Mouse (Mus musculus) T-helper 1 cell (primary cell): Measurements from ENCODE around the gene Tusc1.

ENCODE experiments used
- in situ Hi-C: fragments of 300-600 bp; cut with MboI, MseI; formaldehyde crosslinking; loops from one replicate; pipeline ENCODE4 v1.15.1; 2025; ENCODE audit warnings: high pct_unique_total_duplicates

Tusc1 gene

DNA sequence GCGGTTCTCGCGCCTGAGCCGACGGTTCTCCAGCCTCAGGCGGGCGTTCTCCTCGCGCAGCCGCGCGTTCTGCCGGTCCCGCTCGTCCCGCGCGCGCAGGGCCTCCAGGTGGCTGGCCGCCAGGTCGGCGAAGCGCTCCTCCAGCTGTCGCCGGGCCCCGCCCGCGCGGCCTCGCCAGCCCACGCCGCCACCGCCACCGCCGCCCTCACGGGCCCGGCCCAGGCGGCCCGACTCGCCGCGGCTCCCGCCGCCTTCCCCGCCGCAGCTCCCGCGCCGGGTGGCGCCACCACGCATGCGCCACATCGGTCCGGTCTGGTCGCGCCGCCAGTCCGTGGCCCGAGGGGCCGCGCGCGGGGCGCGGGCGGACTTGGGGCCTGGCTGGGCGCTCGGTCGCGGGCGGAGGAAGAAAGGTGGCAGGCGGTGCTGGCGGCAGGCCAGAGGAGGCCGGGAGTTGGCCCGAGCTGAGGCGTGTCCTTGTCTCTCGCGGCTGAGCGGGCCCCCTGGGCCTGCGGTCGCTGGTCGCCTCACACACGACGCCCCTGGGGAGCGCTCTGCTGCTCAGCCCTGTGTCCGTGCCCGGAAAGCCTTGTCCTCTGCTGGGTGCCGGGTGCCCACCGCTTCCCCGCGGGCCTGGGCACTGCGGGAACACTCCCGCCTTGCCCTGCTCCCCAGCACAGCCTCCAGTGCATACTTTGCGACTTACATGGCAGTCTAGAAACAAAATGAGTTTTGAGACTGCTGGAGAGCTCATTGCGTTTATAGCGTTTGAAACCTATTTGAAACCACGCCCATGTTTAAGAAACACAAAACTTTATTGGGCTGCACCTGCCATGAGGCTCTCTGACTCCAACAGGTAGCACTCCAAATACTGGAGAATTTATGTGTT lies at the start of gene Tusc1:
Tusc1 (minus strand) TSS at position 394 of the 886 bp plus-strand sequence.
- in situ Hi-C loops = loop anchor here (10.0 kb wide), 1 partner anchor 1189 kb away; no protein-coding TSS in a partner anchor

DNA sequence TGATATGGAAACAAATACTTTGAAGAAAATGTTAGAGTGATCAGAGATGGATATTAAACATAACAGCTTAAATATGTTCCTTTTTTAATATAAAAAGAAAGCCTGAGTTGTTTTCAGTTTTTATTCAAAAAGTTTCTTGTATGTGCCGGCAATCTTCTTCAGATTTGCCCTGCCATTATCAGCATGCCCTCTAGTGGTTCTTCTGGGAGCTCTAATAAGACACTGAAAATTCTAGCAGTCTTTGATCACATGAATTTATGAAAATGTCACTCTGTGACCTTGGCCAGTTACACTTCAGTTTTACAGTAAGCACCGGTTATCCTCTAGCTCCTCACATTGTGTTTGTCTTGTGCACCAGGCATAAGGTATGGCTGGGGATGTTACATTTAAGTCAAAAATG lies 17.6 kb upstream of the Tusc1 start:
- in situ Hi-C loops = no loop called here

DNA sequence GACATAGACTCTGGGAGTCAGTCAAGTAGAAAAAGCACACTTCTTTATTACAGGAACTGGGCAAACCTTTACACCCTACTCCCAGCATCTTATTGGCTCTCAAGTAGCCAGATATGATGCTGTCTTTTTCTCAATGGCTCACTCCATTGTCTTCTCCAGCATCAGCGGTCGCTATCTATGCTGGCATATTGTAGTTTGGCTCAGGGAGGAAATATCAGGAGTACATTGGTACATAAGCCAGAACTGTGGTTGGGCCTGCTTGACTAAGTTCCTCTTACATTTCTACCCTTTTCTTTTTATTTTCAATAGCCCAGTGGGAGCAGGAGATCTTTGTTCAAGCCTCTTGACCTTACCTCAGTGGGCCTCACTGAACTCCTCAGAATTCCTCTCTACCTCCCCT lies 9.0 kb upstream of the Tusc1 start:
- in situ Hi-C loops = no loop called here

DNA sequence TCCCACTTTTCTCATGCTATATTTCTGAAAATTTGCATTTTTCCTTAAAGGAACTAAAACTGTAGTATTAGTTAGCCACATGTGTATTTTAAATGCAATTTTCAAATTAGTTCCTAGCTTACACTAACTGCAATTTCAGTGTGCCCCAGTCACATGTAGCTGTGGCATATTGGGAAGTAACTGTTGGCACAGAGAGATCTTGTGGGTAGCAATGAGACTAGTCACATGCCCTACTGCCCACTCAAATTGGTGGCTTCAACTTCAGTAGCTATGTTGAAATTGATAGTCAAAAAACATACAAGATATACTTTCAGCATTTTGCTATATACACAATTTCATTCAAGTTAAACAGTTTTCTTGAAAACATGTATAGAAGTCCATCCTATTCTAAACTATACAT lies 6.3 kb upstream of the Tusc1 start:
- in situ Hi-C loops = no loop called here

- in situ Hi-C loops = loop anchor here (10.0 kb wide), 1 partner anchor 1187 kb away; no protein-coding TSS in a partner anchor
Measured at GRCm38 (mm10) chr4:93337977-93338376, 2.7 kb upstream of the Tusc1 start.

DNA sequence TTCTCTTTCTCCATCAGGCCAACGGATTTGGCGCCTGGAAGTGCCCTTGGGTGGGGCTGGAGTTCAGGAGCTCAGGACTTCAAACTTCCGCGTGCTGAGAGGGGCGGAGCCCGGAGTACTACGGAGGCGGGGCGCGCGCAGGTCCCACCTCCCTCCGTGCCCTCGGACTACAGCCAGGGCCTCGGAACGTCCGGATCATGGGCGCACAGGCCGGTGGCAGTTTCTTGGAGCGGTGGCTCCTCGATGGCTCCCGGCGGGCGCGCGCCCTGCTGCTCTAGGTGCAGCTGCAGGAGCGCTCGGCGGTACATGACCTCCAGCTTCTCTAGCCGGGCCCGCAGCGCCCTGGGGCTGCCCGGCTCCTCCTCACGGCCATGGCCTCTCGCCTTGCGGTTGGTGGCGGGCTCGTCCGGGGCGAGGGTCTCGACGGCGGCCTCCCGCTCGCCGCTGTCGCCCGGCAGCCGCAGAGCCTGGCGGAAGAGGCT lies 634 bp downstream of the Tusc1 start:
- in situ Hi-C loops = loop anchor here (10.0 kb wide), 1 partner anchor 1190 kb away; no protein-coding TSS in a partner anchor

GRCm38 (mm10) chr4:93307486-93307885 lies 27.8 kb downstream of the Tusc1 start:
- in situ Hi-C loops = no loop called here

DNA sequence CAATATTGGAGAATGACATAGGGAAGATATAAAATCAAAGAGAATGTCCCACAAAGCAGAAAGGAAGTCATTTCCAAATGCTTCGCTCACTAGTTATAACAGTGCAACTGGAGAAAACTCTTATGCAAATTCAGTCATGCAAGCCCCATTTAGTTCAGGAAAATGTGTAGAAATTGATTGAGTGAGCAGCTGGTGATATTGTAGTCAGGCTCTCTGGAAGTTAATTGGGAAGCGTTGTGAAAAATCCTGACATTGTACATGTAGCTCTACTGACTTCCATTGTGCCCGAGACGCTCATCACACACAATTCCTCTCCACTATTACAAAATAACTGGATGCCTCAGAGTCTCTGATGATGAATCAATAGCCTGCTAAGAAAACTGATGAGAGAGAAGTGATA lies 49.2 kb downstream of the Tusc1 start:
- in situ Hi-C loops = no loop called here
